Mouse (Mus musculus): ENCODE results near the gene Hspa4. TPM values are rescaled to one million over a fixed set of nuclear protein-coding genes. Genes with fewer than 3 reads are reported as not detected.
"Not testable (repeated sequence)": the region's sequence is repeated elsewhere in the genome, so short reads cannot be mapped to it uniquely, and the experiment has no call there.

Hspa4 gene
- total RNA-seq (2022), result 10 to 100 TPM; 68.4 to 86.4 (median 78.9) TPM

GRCm38 (mm10) chr11:53300330-53301166, at the start of gene Hspa4:
Hspa4 (minus strand) TSS chr11:53300457.
- DNase-seq (ENCODE audit: low spot score in 2 of 2), result peak; percentile 95 to 98

DNA sequence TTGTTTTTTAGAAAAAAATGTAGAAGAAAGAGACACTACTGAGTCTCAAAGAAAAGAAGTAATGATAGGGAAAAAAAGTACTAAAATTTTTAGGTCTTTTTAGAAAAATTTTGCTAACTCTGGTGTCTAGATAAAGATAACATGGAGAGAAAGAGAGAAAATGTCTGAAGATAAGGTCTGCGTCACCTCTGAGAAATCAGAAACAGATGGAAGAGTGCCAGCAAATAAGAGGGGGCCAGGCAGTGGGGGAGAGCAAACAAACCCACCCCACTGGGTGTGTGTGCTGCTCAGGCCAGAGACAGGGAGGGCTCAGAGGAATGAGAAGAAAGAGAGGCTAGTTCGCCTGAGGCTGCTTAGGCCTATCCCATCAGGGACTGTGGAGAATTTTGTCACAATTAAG, 45.5 kb upstream of the Hspa4 start:
- DNase-seq (ENCODE audit: low spot score in 2 of 2), result no peak

DNA sequence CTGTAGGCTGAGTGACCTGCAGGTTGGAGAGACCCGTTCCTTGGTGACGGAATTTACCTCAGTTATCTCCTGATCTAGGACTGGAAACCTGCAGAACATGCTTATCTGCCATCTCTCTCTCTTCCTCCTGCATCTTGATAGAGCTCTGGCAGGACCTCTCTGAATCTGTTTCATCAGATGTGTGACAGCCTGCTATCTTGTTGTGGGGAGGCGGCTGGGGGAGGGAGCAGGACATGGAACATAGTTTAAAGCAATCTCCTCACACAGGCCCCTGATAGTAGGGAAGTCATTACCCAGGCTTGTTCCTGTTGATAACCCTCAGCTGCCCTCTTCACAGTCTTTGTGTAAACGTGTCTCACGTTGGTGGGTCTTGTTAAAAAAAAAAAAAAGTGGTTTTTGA, 45.1 kb upstream of the Hspa4 start:
- DNase-seq (ENCODE audit: low spot score in 2 of 2), result no peak

DNA sequence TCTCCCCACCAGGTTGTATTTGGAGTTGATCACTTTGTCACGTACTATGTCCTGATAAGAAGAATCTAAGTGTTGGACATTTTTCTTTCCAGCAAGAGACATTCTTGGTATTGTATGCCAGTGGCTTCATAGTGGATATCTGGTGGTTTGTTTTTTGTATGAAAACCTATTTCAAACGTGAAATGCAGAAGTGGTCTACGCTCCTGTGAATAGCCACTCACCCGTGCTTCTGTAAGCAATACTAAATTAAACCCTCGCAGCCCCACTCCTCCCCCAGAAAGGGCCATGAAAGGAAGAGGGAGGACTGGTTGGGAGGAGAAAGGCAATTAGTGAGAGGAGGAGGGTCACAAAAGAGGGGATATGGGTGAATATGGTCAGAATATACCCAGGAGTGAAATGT, 42.5 kb upstream of the Hspa4 start:
- DNase-seq (ENCODE audit: low spot score in 2 of 2), result no peak

DNA sequence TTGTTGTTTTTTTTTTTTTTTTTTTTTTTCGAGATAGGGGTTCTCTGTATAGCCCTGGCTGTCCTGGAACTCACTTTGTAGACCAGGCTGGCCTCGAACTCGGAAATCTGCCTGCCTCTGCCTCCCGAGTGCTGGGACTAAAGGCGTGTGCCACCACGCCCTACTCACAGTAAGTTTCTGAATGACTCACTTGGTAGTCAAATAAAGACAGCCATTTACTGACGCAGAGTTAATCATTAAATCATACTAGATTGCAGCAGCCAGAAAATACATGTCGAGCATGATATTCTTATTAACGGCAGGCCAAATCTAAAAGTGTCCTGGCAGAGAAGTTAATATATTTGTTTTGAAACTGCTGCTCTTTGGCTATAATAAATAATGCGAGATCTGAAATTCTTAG, 40.8 kb upstream of the Hspa4 start:
- DNase-seq (ENCODE audit: low spot score in 2 of 2), result not testable (repeated sequence)

DNA sequence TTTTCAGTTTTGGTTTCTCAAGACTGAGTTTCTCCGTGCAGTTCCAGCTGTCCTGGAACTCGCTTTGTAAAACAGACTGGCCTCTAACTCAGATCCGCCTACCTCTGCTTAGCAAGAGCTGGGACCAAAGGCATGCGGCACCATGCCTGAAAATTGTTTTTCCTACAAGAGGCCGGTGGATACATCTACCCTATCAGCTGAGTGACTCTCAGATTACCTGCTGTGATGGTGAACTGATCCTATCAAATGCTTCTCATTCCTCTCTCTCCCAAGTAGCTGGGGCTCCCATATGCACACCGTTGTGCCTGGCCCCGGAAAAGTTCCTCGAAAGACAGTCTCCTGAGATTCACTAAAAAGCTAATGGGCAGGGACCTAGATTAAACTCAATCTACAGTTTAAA, 37.4 kb upstream of the Hspa4 start:
- DNase-seq (ENCODE audit: low spot score in 2 of 2), result no peak

- DNase-seq (ENCODE audit: low spot score in 2 of 2), result no peak
Measured at GRCm38 (mm10) chr11:53336924-53337323, 36.7 kb upstream of the Hspa4 start.

DNA sequence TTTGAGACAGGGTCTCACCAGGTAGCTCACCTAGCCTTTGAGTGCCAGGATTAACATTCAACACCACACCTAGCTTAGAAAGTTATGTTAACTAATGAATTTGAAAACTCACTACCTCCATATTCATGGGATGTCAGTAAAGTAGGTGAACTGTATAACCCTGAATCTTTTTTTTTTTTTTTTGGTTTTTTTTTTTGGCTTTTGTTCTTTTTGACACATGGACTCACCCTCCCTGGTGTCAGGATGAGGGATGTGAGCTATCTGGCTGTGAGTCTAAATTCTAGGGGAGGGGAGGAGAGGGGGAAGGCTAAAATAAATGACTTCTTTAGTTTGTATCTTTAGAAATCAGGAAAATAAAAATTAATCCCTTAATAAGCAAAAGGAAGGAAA, 35.9 kb upstream of the Hspa4 start:
- no peak for DNase-seq (ENCODE audit: low spot score in 2 of 2)

DNA sequence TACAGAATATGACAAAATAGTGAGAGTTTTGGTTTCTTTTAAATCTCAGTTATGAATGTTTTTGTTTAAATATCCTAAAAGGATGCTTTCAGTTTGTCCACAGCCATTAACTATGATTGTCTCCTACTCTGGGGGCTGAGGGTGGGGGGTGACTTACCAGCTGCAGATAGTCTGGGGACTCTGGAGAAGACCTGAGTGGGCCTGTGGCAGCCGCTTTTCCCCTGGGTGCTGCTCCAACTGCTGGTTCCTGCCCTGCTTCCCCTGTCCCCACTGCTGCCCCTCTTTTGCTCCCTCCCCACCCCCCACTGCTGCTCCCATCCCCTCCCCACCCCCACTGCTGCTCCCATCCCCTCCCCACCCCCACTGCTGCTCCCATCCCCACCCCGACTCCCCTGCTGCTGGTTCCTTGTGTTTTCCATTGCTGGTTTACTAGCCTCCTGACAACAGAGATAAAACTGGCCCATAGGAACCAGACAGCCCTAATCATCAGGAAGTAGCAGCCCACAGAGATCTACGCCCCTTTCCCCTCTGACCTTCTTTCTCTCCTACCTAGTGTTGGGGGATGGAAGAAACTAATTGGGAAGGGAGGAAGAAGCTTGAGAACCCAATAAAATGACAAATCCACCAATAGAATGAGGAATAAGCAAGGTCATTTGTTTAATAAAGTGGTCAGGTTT, 35.4 kb upstream of the Hspa4 start:
- no peak for DNase-seq (ENCODE audit: low spot score in 2 of 2)

GRCm38 (mm10) chr11:53332076-53332680, 31.9 kb upstream of the Hspa4 start:
- DNase-seq (ENCODE audit: low spot score in 2 of 2), result no peak

GRCm38 (mm10) chr11:53331121-53331520, 30.9 kb upstream of the Hspa4 start:
- no peak for DNase-seq (ENCODE audit: low spot score in 2 of 2)

GRCm38 (mm10) chr11:53330325-53330724, 30.1 kb upstream of the Hspa4 start:
- DNase-seq (ENCODE audit: low spot score in 2 of 2), result no peak

- DNase-seq (ENCODE audit: low spot score in 2 of 2), result peak; percentile 77 to 86
Measured at GRCm38 (mm10) chr11:53324512-53324968, 24.3 kb upstream of the Hspa4 start, which contains the start of gene Zcchc10. Zcchc10 (plus strand) TSS chr11:53324679.

DNA sequence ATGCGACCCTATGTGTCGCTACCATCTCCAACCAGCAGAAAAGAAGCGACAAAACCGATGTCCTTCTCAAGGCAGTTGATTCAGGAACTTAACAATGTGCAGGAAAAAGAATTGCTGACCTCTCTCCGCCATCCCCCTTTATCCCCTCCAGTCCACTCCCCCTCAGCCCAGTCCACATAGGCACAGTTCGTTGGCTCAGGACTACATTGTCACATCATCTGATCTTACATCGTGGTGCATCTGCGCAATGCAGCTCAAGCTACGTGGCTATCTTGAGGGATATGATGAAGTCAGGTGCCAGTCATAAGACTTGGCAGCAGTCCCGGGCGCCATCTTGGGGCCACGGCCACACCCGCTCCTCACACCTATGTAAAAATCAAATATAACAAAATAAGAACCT, 19.6 kb upstream of the Hspa4 start:
- DNase-seq (ENCODE audit: low spot score in 2 of 2), result not testable (repeated sequence)

DNA sequence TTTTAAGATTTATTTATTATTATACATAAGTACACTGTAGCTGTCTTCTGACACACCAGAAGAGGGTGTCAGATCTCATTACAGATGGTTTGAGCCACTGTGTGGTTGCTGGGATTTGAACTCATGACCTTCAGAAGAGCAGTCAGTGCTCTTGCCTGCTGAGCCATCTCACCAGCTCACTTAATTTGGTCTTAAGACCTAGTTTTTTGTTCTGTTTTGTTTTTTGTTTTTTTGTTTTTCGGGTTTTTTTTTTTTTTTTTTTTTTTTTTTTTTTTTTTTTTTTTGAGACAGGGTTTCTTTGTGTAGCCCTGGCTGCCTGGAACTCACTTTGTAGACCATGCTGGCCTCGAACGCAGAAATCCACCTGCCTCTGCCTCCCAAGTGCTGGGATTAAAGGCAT, 18.3 kb upstream of the Hspa4 start:
- DNase-seq (ENCODE audit: low spot score in 2 of 2), result not testable (repeated sequence)

DNA sequence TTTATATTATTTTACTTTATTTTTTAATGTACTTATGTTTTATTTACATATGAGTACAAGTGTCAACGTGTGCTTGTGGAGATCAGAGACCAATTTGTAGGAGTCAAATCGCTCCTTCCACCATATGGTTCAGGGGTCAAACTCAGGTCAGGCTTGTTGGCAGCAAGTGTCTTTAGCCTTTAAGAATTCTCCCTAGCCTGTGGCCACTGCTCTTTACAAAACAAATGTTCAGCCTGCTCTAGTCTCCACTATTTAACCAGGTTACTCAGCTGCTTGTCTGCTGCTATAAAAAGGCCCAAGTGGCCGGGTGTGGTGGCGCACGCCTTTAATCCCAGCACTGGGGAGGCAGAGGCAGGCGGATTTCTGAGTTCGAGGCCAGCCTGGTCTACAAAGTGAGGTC, 17.8 kb upstream of the Hspa4 start:
- no peak for DNase-seq (ENCODE audit: low spot score in 2 of 2)

GRCm38 (mm10) chr11:53316996-53317395, 16.7 kb upstream of the Hspa4 start:
- DNase-seq (ENCODE audit: low spot score in 2 of 2), result no peak

DNA sequence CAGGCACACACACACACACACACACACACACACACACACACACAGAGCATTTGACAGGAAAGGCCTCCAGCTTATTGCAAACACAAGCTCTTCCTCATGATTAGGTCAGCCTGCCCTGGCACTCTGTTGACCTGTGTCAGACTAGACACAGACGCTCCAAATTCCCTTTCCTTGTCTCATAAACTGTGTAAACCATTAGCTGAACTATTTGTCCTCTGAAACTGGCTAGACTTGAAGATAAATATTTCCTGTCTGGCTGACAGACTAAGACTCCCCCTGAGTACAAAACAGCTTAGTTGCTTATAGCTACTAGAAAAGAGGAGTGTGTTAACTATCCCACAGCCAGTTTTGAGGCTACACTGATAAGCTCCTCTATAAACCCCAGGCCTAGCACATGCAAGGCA, 14.5 kb upstream of the Hspa4 start:
- no peak for DNase-seq (ENCODE audit: low spot score in 2 of 2)

- not testable (repeated sequence) for DNase-seq (ENCODE audit: low spot score in 2 of 2)
Measured at GRCm38 (mm10) chr11:53312823-53313222, 12.6 kb upstream of the Hspa4 start.

DNA sequence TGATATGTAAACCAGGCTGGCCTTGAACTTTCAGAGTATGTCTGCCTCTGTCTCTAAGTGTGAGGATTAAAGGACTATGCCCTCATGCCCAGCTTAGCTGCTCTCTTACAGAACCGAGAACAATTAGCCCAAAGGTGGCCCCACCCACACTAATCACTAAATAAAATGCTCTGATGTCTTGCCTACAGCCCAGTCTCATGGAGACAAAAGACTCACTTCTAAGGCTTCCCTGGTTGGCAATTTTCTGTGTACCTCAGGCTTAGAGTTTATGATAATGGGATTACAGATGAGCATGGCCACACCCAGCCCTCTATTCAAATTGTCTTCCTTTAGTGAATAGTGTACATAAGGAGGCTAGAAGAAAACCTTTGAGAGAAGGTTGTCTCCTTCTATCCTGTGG, 11.1 kb upstream of the Hspa4 start:
- no peak for DNase-seq (ENCODE audit: low spot score in 2 of 2)

GRCm38 (mm10) chr11:53308884-53309310, 8.6 kb upstream of the Hspa4 start:
- peak; percentile 78 to 79 for DNase-seq (ENCODE audit: low spot score in 2 of 2)

- DNase-seq (ENCODE audit: low spot score in 2 of 2), result peak; percentile 30 to 64
Measured at GRCm38 (mm10) chr11:53308251-53308864, 8.1 kb upstream of the Hspa4 start.
